Mouse (Mus musculus) megakaryocyte, embryonic 14.5 days (primary cell): ENCODE data around the gene Dio1.

Experiments used
- FLI1 ChIP-seq: IDR thresholded peaks from 2 replicates; pipeline ENCODE4 v1.6.1; 2012; ENCODE audit warnings: low read length, inconsistent platforms, mixed read lengths
- GATA1 ChIP-seq: IDR thresholded peaks from 3 replicates; pipeline ENCODE4 v1.6.1; 2012; ENCODE audit warnings: mixed read lengths, low read length, inconsistent platforms, borderline replicate concordance

DNA sequence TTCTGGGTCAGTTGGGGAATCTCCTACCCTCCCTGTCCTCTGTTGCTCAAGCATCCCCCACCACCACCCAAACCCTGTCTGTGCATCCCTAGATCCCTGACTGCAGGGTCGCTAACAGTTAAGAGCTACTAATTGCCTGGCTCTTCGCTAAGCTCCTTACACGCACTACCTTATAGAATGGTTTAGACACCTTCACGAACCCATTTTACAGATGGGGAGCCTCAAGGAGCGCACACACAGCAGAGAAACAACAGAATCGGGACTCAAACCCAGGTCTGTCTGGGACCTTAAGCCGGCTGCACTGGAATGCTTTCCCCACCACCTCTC, 7.5 kb upstream of the Dio1 start:
- TF ChIP-seq GATA1: no peak
- TF ChIP-seq FLI1: no peak
